Mouse (Mus musculus) left cerebral cortex, adult 2 months (tissue): ENCODE results near the gene Gcm1. TPM values are rescaled to one million over a fixed set of nuclear protein-coding genes. Genes with fewer than 3 reads are reported as not detected.

ENCODE experiments used
- DNase-seq, 2 experiments: peaks; one replicate each; pipeline ENCODE4 v3.0.0; 2021 to 2022; ENCODE audit warnings: low spot score in 2 of 2, mixed read lengths in 1 of 2; ENCODE audit errors: extremely low spot score in 1 of 2
- H3K27ac ChIP-seq: fragments of 200-600 bp; 2 replicates; pipeline ENCODE4 v1.8.1; 2022
- H3K4me3 ChIP-seq: fragments of 200-600 bp; 2 replicates; pipeline ENCODE4 v1.8.1; 2022
- CTCF ChIP-seq: fragments of 200-600 bp; IDR thresholded peaks from 2 replicates; pipeline ENCODE4 v1.8.1; 2022; ENCODE audit warnings: antibody characterized with exemption, mild to moderate bottlenecking, moderate library complexity
- intact Hi-C: fragments of 180-260 bp; cut with DNase I; formaldehyde crosslinking; loops from one replicate; pipeline ENCODE4 v1.15.1; 2025
- total RNA-seq, 2 experiments: library from RNA; stranded (reverse); gene quantifications; 2 replicates each; pipeline ENCODE4 v1.2.3; 2021

Gene Gcm1
- total RNA-seq, 2 experiments from 2014 or later, result not detected

GRCm38 (mm10) chr9:78106821-78107220 lies 55.1 kb downstream of the Gcm1 start:
- H3K4me3 ChIP-seq, result no peak overlapping the region
- no peak for TF ChIP-seq CTCF
- no peak for DNase-seq
- no peak overlapping the region for H3K27ac ChIP-seq
- intact Hi-C loops, result loop anchor here (5.0 kb wide), 1 partner anchor 190 kb away; the partner anchor contains the start of gene Elovl5

GRCm38 (mm10) chr9:78107582-78107911 lies 55.8 kb downstream of the Gcm1 start:
- DNase-seq, result no peak
- TF ChIP-seq CTCF, result no peak
- Histone ChIP-seq H3K4me3 (peak overlapping the region; percentile 99), H3K27ac (no peak overlapping the region)
- intact Hi-C loops, result loop anchor here (5.0 kb wide), 1 partner anchor 190 kb away; the partner anchor contains the start of gene Elovl5

DNA sequence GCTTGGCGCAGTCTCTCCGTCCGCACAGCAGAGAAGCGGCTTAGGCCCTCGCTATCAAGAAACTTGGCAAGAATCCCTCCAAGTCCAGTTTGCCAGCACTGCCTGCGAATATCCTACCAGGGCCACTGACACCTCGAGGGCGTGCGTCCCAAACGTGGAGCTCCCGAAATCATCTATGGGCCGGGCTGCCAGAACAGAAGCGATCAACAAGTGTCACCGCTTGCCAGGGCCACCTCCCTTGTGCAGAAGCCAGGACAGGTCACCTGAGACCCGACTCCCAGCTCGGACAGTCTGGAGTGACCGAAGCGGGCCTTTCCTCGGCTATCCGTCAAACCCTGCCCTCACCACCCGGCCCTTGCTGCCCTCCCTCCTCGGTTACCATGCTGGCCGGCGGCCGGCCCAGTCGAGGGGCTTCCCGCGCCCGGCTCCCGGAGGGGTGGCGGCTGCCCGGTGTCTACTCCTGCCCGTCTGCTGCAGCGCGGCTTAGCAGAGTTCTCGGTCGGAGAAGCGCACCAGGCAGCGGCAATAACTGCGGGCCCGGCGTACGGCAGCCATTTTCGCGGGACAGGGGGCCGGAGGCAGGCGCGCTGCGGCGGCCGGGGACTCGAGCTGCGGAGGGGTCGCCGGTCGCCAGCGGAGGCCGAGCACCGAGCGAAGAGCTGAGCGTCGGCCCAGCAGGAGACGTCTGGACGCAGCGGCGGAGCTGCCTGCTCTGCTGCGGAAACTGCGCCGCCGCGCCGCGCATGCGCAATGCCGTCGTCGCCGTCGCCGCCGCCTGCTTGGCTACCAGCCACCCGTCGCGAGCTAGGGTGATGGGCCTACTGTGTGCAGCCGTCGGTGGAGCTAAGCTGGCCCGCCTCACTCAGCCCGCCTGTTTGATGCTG lies 56.4 kb downstream of the Gcm1 start:
- peak overlapping the region; percentile 99 for H3K4me3 ChIP-seq
- intact Hi-C loops, result loop anchor here (2.0 to 5.0 kb wide), 2 partner anchors 87 to 191 kb away; partner anchors contain the start of gene Elovl5
- TF ChIP-seq CTCF, result no peak
- H3K27ac ChIP-seq, result peak overlapping the region; percentile 94
- peak; percentile 85 to 86 for DNase-seq

DNA sequence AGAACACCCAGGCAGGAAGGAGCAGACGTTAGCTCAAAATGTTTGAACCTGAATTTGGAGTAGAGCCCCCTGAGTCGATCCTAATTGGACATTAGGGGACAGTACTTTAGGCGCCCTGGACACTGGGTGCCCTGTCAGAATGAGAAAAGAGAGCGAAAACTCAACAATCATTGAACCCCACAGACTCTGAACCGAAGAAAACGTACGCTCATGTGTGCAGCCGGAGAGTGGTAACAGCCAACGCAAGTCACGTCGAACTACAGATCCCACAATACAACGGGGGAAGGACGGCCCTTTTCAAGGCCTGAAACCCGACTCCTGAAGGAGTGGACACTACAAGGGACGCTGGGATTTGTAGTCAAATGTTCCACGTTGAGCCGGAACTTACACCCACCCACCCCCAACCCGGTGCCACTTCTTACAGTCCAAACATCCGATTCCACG lies 57.1 kb downstream of the Gcm1 start, which contains the start of the genes Fbxo9 and Ick:
Fbxo9 (minus strand) TSS at position 270 of the 444 bp plus-strand sequence.
Ick (plus strand) TSS at position 397 of the 444 bp plus-strand sequence.
- peak; percentile 84 to 87 for DNase-seq
- TF ChIP-seq CTCF, result no peak

DNA sequence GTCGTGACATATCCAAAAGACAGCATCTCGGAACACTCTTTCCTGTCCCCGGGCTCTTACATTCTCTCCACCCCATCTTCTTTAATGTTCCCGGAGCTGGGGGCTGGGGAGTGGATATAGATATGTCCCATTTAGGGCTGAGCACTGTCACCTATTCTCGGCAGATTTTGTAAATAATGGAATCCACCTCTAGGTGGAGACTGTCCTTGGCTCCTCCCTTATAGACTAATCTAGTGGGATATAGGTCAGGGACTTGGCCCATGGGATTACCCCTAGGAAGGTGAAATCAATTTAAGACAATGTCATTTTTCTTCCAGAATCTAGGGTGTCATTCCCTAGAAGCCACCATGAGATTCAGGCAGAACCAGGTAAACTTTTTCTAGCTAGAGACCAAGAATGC lies 57.9 kb downstream of the Gcm1 start:
- TF ChIP-seq CTCF, result peak; percentile 32
- Histone ChIP-seq H3K27ac (no peak overlapping the region), H3K4me3 (peak overlapping the region; percentile 99)
- DNase-seq, result no peak
- intact Hi-C loops, result loop anchor here (2.0 to 5.0 kb wide), 3 partner anchors 58 to 192 kb away; partner anchors contain the start of gene Elovl5

More for the DNA sequence above, 57.1 kb downstream of the Gcm1 start, which contains the start of the genes Fbxo9 and Ick:
- peak within 1 kb of the TSS; percentile 94 for H3K27ac ChIP-seq
- peak within 1 kb of the TSS; percentile 99 for H3K4me3 ChIP-seq
- intact Hi-C loops, result loop anchor here (2.0 to 5.0 kb wide), 2 partner anchors 86 to 192 kb away; partner anchors contain the start of gene Elovl5

- DNase-seq, result no peak
- Histone ChIP-seq H3K4me3 (no peak overlapping the region), H3K27ac (no peak overlapping the region)
- no peak for TF ChIP-seq CTCF
- intact Hi-C loops, result loop anchor here (5.0 kb wide), 1 partner anchor 56 kb away; no protein-coding TSS in a partner anchor
Measured at GRCm38 (mm10) chr9:78111456-78111855, 59.7 kb downstream of the Gcm1 start.

DNA sequence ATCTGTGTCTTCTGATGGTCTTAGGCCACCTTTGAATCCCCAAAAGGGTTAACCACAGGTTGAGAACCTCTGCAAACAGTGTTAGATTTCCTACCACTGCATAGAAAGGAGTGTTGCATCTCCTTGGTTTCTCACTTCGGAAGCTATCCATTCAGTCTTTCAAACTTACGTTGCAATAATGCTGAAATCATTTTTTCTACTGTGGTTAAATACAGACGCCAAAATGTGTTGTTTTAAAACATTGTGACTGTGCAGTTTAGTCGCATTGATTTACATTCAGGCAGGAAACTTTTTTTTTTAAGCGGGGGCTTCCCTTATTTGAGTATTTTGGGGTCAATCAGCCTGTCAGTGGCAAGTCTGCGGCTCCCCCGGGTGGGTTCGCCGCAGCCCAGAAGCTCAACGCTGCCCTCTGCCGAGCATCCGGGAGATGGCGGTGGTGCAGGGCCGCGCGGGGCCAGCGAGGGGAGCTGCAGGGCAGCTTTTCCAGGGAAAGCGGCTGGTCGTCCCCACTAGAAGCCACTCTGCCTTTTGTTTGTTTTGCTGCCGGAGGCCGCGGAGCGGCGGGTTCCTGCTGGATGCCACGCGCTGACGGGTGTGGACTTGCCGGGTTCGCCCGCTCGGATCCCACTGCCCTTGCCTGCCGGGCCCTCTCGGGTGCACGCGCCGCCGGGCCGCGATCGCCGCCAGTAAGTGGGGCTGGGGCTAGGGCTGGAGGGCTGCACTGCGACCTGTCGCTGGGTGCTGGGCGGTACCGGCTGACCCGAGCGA lies 61.2 kb downstream of the Gcm1 start:
- peak overlapping the region; percentile 97 for H3K4me3 ChIP-seq
- intact Hi-C loops, result loop anchor here (2.0 to 5.0 kb wide), 3 partner anchors 34 to 64 kb away; no protein-coding TSS in a partner anchor
- TF ChIP-seq CTCF, result peak; percentile 100
- H3K27ac ChIP-seq, result peak overlapping the region; percentile 97
- peak; percentile 91 to 97 for DNase-seq

- peak overlapping the region; percentile 97 for H3K4me3 ChIP-seq
- peak overlapping the region; percentile 97 for H3K27ac ChIP-seq
- DNase-seq, result no peak
- intact Hi-C loops, result loop anchor here (2.0 to 5.0 kb wide), 3 partner anchors 33 to 63 kb away; no protein-coding TSS in a partner anchor
- TF ChIP-seq CTCF, result no peak
Measured at GRCm38 (mm10) chr9:78113538-78113885, 61.8 kb downstream of the Gcm1 start.

Other genes starting within 250 kb of the Gcm1 start
- 10 to 100 TPM; 60.4 to 62.7 TPM for gene Elovl5, start 134.6 kb upstream of the Gcm1 start, total RNA-seq
- 100 to 1,000 TPM; 106 to 115 TPM for gene Fbxo9, start 57.1 kb downstream of the Gcm1 start, total RNA-seq
- gene Ick, start 57.3 kb downstream of the Gcm1 start, total RNA-seq, result 10 to 100 TPM; 17.4 to 19.2 TPM
- gene Gsta4, start 130.8 kb downstream of the Gcm1 start, total RNA-seq, result 10 to 100 TPM; 38.2 to 39.6 TPM
- gene Gsta1, start 178.7 kb downstream of the Gcm1 start, total RNA-seq, result not detected
- not detected for gene Gm3776, start 205.2 kb downstream of the Gcm1 start, total RNA-seq
- not detected for gene Gm10639, start 238.0 kb downstream of the Gcm1 start, total RNA-seq